Mouse (Mus musculus): ENCODE results near the gene Rbfox1. TPM values are rescaled to one million over a fixed set of nuclear protein-coding genes. Genes with fewer than 3 reads are reported as not detected.

Gene Rbfox1
- polyA plus RNA-seq, 1 experiment from 2014 or later: 339 TPM

GRCm38 (mm10) chr16:7115945-7116344 is 1230.8 kb downstream of the Rbfox1 start:
- Histone ChIP-seq H3K4me1 (ENCODE audit: control insufficient read depth, insufficient read depth, low read length) (no peaks in the 10 kb centered on the region; the same call in 1 of the 2 replicates), H3K4me2 (ENCODE audit: low read depth, low read length) (no peak overlapping the region), H3K36me3 (ENCODE audit: control insufficient read depth, insufficient read depth, low read length) (no peaks in the 10 kb centered on the region), H3K9ac (replicated peaks; ENCODE audit: low read depth, low read length) (no peak overlapping the region), H3K27ac (ENCODE audit: low read depth, low read length) (no peak overlapping the region), H3K4me3 (ENCODE audit: low read depth, low read length) (no peak overlapping the region), H3K27me3 (ENCODE audit: control insufficient read depth, insufficient read depth, low read length) (no peaks in the 10 kb centered on the region), H3K9me3 (ENCODE audit: control insufficient read depth, low read length) (no peaks in the 10 kb centered on the region)
- ATAC-seq (ENCODE audit: low read depth): no peak
- WGBS: 85% methylated on average over 3 of the region's 3 CpGs

GRCm38 (mm10) chr16:7129591-7129990 is 1244.4 kb downstream of the Rbfox1 start:
- no peak for ATAC-seq (ENCODE audit: low read depth)
- H3K27ac ChIP-seq (ENCODE audit: low read depth, low read length): peak overlapping the region; percentile 56; the same call in 1 of the 2 replicates
- peaks cover 11% of the 10 kb centered on the region; the same call in 1 of the 2 replicates for H3K4me1 ChIP-seq (ENCODE audit: control insufficient read depth, insufficient read depth, low read length)
- 90% methylated on average over 5 of the region's 5 CpGs for WGBS
- no peak overlapping the region for H3K9ac ChIP-seq (replicated peaks; ENCODE audit: low read depth, low read length)
- H3K36me3 ChIP-seq (ENCODE audit: control insufficient read depth, insufficient read depth, low read length): no peaks in the 10 kb centered on the region
- no peak overlapping the region for H3K4me2 ChIP-seq (ENCODE audit: low read depth, low read length)
- no peaks in the 10 kb centered on the region for H3K27me3 ChIP-seq (ENCODE audit: control insufficient read depth, insufficient read depth, low read length)
- H3K9me3 ChIP-seq (ENCODE audit: control insufficient read depth, low read length): no peaks in the 10 kb centered on the region
- no peak overlapping the region for H3K4me3 ChIP-seq (ENCODE audit: low read depth, low read length)

GRCm38 (mm10) chr16:7132434-7132833 is 1247.3 kb downstream of the Rbfox1 start:
- no peak for ATAC-seq (ENCODE audit: low read depth)
- Histone ChIP-seq H3K4me1 (ENCODE audit: control insufficient read depth, insufficient read depth, low read length) (peaks cover 10% of the 10 kb centered on the region; the same call in 1 of the 2 replicates), H3K9ac (replicated peaks; ENCODE audit: low read depth, low read length) (no peak overlapping the region), H3K9me3 (ENCODE audit: control insufficient read depth, low read length) (no peaks in the 10 kb centered on the region), H3K4me2 (ENCODE audit: low read depth, low read length) (no peak overlapping the region), H3K27me3 (ENCODE audit: control insufficient read depth, insufficient read depth, low read length) (no peaks in the 10 kb centered on the region), H3K36me3 (ENCODE audit: control insufficient read depth, insufficient read depth, low read length) (no peaks in the 10 kb centered on the region), H3K27ac (ENCODE audit: low read depth, low read length) (no peak overlapping the region), H3K4me3 (ENCODE audit: low read depth, low read length) (no peak overlapping the region)
- WGBS: 75% methylated on average over 1 of the region's 1 CpGs

GRCm38 (mm10) chr16:7136971-7137370 is 1251.8 kb downstream of the Rbfox1 start:
- H3K27me3 ChIP-seq (ENCODE audit: control insufficient read depth, insufficient read depth, low read length): no peaks in the 10 kb centered on the region
- no peak overlapping the region for H3K27ac ChIP-seq (ENCODE audit: low read depth, low read length)
- no peak overlapping the region for H3K9ac ChIP-seq (replicated peaks; ENCODE audit: low read depth, low read length)
- no peak overlapping the region for H3K4me3 ChIP-seq (ENCODE audit: low read depth, low read length)
- H3K4me2 ChIP-seq (ENCODE audit: low read depth, low read length): no peak overlapping the region
- 56% methylated on average over 1 of the region's 1 CpGs for WGBS
- peaks cover 12% of the 10 kb centered on the region; the same call in 1 of the 2 replicates for H3K4me1 ChIP-seq (ENCODE audit: control insufficient read depth, insufficient read depth, low read length)
- no peaks in the 10 kb centered on the region for H3K36me3 ChIP-seq (ENCODE audit: control insufficient read depth, insufficient read depth, low read length)
- ATAC-seq (ENCODE audit: low read depth): no peak
- H3K9me3 ChIP-seq (ENCODE audit: control insufficient read depth, low read length): no peaks in the 10 kb centered on the region

GRCm38 (mm10) chr16:7139480-7139879 is 1254.3 kb downstream of the Rbfox1 start:
- Histone ChIP-seq H3K9me3 (ENCODE audit: control insufficient read depth, low read length) (no peaks in the 10 kb centered on the region), H3K27me3 (ENCODE audit: control insufficient read depth, insufficient read depth, low read length) (no peaks in the 10 kb centered on the region), H3K4me3 (ENCODE audit: low read depth, low read length) (no peak overlapping the region), H3K9ac (replicated peaks; ENCODE audit: low read depth, low read length) (no peak overlapping the region), H3K36me3 (ENCODE audit: control insufficient read depth, insufficient read depth, low read length) (no peaks in the 10 kb centered on the region), H3K4me2 (ENCODE audit: low read depth, low read length) (no peak overlapping the region), H3K27ac (ENCODE audit: low read depth, low read length) (0 out of 2 replicates have a peak overlapping the region, but pooled peaks have one; percentile 22), H3K4me1 (ENCODE audit: control insufficient read depth, insufficient read depth, low read length) (peaks cover 12% of the 10 kb centered on the region; the same call in 1 of the 2 replicates)
- no peak for ATAC-seq (ENCODE audit: low read depth)
- 86% methylated on average over 2 of the region's 2 CpGs for WGBS

- ATAC-seq (ENCODE audit: low read depth): no peak
- H3K4me1 ChIP-seq (ENCODE audit: control insufficient read depth, insufficient read depth, low read length): peaks cover 21% of the 10 kb centered on the region; the same call in 1 of the 2 replicates
- no peaks in the 10 kb centered on the region for H3K27me3 ChIP-seq (ENCODE audit: control insufficient read depth, insufficient read depth, low read length)
- H3K36me3 ChIP-seq (ENCODE audit: control insufficient read depth, insufficient read depth, low read length): no peaks in the 10 kb centered on the region
- H3K4me3 ChIP-seq (ENCODE audit: low read depth, low read length): no peak overlapping the region
- peak overlapping the region; percentile 71 for H3K27ac ChIP-seq (ENCODE audit: low read depth, low read length)
- H3K9me3 ChIP-seq (ENCODE audit: control insufficient read depth, low read length): no peaks in the 10 kb centered on the region
- WGBS: 56% methylated on average over 8 of the region's 8 CpGs
- no peak overlapping the region for H3K4me2 ChIP-seq (ENCODE audit: low read depth, low read length)
- no peak overlapping the region for H3K9ac ChIP-seq (replicated peaks; ENCODE audit: low read depth, low read length)
Measured at GRCm38 (mm10) chr16:7140909-7141308, 1255.8 kb downstream of the Rbfox1 start.

- H3K36me3 ChIP-seq (ENCODE audit: control insufficient read depth, insufficient read depth, low read length): no peaks in the 10 kb centered on the region
- no peak for ATAC-seq (ENCODE audit: low read depth)
- 31% methylated on average over 10 of the region's 10 CpGs for WGBS
- H3K4me3 ChIP-seq (ENCODE audit: low read depth, low read length): no peak overlapping the region
- peak overlapping the region; percentile 67 for H3K27ac ChIP-seq (ENCODE audit: low read depth, low read length)
- H3K9me3 ChIP-seq (ENCODE audit: control insufficient read depth, low read length): no peaks in the 10 kb centered on the region
- H3K4me1 ChIP-seq (ENCODE audit: control insufficient read depth, insufficient read depth, low read length): peaks cover 61% of the 10 kb centered on the region
- H3K4me2 ChIP-seq (ENCODE audit: low read depth, low read length): no peak overlapping the region
- H3K27me3 ChIP-seq (ENCODE audit: control insufficient read depth, insufficient read depth, low read length): no peaks in the 10 kb centered on the region
- H3K9ac ChIP-seq (replicated peaks; ENCODE audit: low read depth, low read length): no peak overlapping the region; the same call in 1 of the 2 replicates
Measured at GRCm38 (mm10) chr16:7145505-7145904, 1260.3 kb downstream of the Rbfox1 start.

GRCm38 (mm10) chr16:7146454-7146853 is 1261.3 kb downstream of the Rbfox1 start:
- Histone ChIP-seq H3K27me3 (ENCODE audit: control insufficient read depth, insufficient read depth, low read length) (no peaks in the 10 kb centered on the region), H3K4me1 (ENCODE audit: control insufficient read depth, insufficient read depth, low read length) (peaks cover 60% of the 10 kb centered on the region), H3K4me3 (ENCODE audit: low read depth, low read length) (no peak overlapping the region), H3K9ac (replicated peaks; ENCODE audit: low read depth, low read length) (no peak overlapping the region), H3K27ac (ENCODE audit: low read depth, low read length) (peak overlapping the region; percentile 67), H3K9me3 (ENCODE audit: control insufficient read depth, low read length) (no peaks in the 10 kb centered on the region), H3K4me2 (ENCODE audit: low read depth, low read length) (no peak overlapping the region), H3K36me3 (ENCODE audit: control insufficient read depth, insufficient read depth, low read length) (no peaks in the 10 kb centered on the region)
- WGBS: 4% methylated on average over 6 of the region's 6 CpGs
- peak; percentile 45; the same call in 1 of the 2 replicates for ATAC-seq (ENCODE audit: low read depth)

- Histone ChIP-seq H3K36me3 (ENCODE audit: control insufficient read depth, insufficient read depth, low read length) (no peaks in the 10 kb centered on the region), H3K9me3 (ENCODE audit: control insufficient read depth, low read length) (no peaks in the 10 kb centered on the region), H3K4me3 (ENCODE audit: low read depth, low read length) (no peak overlapping the region), H3K27me3 (ENCODE audit: control insufficient read depth, insufficient read depth, low read length) (no peaks in the 10 kb centered on the region), H3K4me1 (ENCODE audit: control insufficient read depth, insufficient read depth, low read length) (peaks cover 57% of the 10 kb centered on the region), H3K27ac (ENCODE audit: low read depth, low read length) (peak overlapping the region; percentile 67; the same call in 1 of the 2 replicates), H3K4me2 (ENCODE audit: low read depth, low read length) (no peak overlapping the region), H3K9ac (replicated peaks; ENCODE audit: low read depth, low read length) (no peak overlapping the region)
- no peak for ATAC-seq (ENCODE audit: low read depth)
- WGBS: 51% methylated on average over 2 of the region's 2 CpGs
Measured at GRCm38 (mm10) chr16:7147884-7148283, 1262.7 kb downstream of the Rbfox1 start.

Measured in neural tube, embryonic 14.5 days (tissue).